In the genomic region with DNA sequence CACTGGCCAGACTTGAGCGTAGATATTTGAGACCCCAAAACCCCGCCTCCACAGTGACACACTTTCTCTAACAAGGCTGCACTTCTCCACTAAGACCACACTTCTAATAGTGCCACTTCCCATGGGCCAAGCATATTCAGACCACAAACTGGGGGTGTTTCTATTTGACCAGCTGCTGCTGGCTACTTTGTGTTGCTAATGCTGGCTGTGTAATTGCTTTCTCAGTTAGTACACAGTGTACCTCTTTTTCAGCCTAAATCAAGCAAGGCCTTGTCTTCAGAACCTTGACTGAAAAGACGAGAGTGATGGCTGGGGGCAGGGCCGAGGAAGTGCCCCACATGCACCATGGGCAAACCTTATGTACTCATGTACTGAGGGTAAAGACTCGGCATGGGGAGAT, we compare ENCODE assay signal across 13 mouse cellular contexts.
DNase-seq lines count a peak whose midpoint lies in the region; ATAC-seq and TF ChIP-seq lines count a peak whose summit lies in the region.
"Had no signal": no experiment of that assay in that cellular context is flagged by ENCODE, and none has a peak within 500 bp of the region (broad histone marks: within the 10 kb centered on the region; RNA-seq: fewer than 3 reads in every experiment).

No protein-coding gene starts in this region.

- H3K4me2 ChIP-seq in midbrain, embryonic 11.5 days = no peak overlapping the region
- no peak overlapping the region for H3K4me2 ChIP-seq in forebrain, embryonic 16.5 days (ENCODE audit: low read length)
- H3K4me2 ChIP-seq in midbrain, embryonic 16.5 days (ENCODE audit: low read length) = no peak overlapping the region
- H3K4me2 ChIP-seq: kidney, embryonic 15.5 days had no signal

- intact Hi-C loops in gastrocnemius, adult 2 months (cut with DNase I) = no loop called here

- no peak for TF ChIP-seq CTCF in gastrocnemius, adult 2 months (IDR thresholded peaks at IDR 0.05)

- no peak overlapping the region for H3K4me3 ChIP-seq in gastrocnemius, adult 2 months
- H3K4me3 ChIP-seq in midbrain, embryonic 11.5 days (ENCODE audit: low read depth, low read length) = no peak overlapping the region
- no peak overlapping the region for H3K4me3 ChIP-seq in midbrain, embryonic 10.5 days
- no peak overlapping the region for H3K4me3 ChIP-seq in forebrain, embryonic 16.5 days (replicated peaks; ENCODE audit: low read length)
- no peak overlapping the region for H3K4me3 ChIP-seq in midbrain, embryonic 16.5 days (ENCODE audit: low read depth, low read length)
- H3K4me3 ChIP-seq: kidney, embryonic 15.5 days had no signal

- H3K27me3 ChIP-seq in midbrain, embryonic 11.5 days (ENCODE audit: control insufficient read depth, insufficient read depth, low read length) = no peaks in the 10 kb centered on the region
- H3K27me3 ChIP-seq in midbrain, embryonic 10.5 days (ENCODE audit: low read depth, poor library complexity, severe bottlenecking) = no peaks in the 10 kb centered on the region
- H3K27me3 ChIP-seq in forebrain, embryonic 16.5 days (replicated peaks; ENCODE audit: control insufficient read depth, insufficient read depth, low read length) = no peaks in the 10 kb centered on the region
- no peaks in the 10 kb centered on the region for H3K27me3 ChIP-seq in midbrain, embryonic 16.5 days (ENCODE audit: control insufficient read depth, insufficient read depth, low read depth, low read length)
- H3K27me3 ChIP-seq: CH12.LX; kidney, embryonic 15.5 days had no signal

- WGBS in midbrain, embryonic 11.5 days = 81% methylated on average over 5 of the region's 5 CpGs
- 86% methylated on average over 5 of the region's 5 CpGs for WGBS in midbrain, embryonic 10.5 days
- 52% methylated on average over 5 of the region's 5 CpGs for WGBS in forebrain, embryonic 16.5 days
- 79% methylated on average over 5 of the region's 5 CpGs for WGBS in midbrain, embryonic 16.5 days

- ATAC-seq in midbrain, embryonic 11.5 days (ENCODE audit: low FRiP score) = peak; percentile 44; the same call in 1 of the 2 replicates
- ATAC-seq in forebrain, embryonic 16.5 days = peak; percentile 65
- ATAC-seq in midbrain, embryonic 16.5 days = peak; percentile 54; the same call in 1 of the 2 replicates

- no peaks in the 10 kb centered on the region for H3K9me3 ChIP-seq in midbrain, embryonic 11.5 days (ENCODE audit: control insufficient read depth, low read length)
- H3K9me3 ChIP-seq in midbrain, embryonic 10.5 days (replicated peaks) = no peaks in the 10 kb centered on the region
- H3K9me3 ChIP-seq in forebrain, embryonic 16.5 days (ENCODE audit: control insufficient read depth, low read length) = no peaks in the 10 kb centered on the region
- H3K9me3 ChIP-seq in midbrain, embryonic 16.5 days (replicated peaks; ENCODE audit: control insufficient read depth, low read length, poor library complexity, severe bottlenecking) = no peaks in the 10 kb centered on the region
- H3K9me3 ChIP-seq: kidney, embryonic 15.5 days had no signal

- H3K9ac ChIP-seq in midbrain, embryonic 11.5 days (ENCODE audit: low read length) = no peak overlapping the region
- H3K9ac ChIP-seq in forebrain, embryonic 16.5 days (replicated peaks; ENCODE audit: low read depth, low read length) = no peak overlapping the region
- H3K9ac ChIP-seq in midbrain, embryonic 16.5 days (ENCODE audit: low read depth, low read length) = no peak overlapping the region
- H3K9ac ChIP-seq: kidney, embryonic 15.5 days had no signal

- no peaks in the 10 kb centered on the region for H3K36me3 ChIP-seq in midbrain, embryonic 11.5 days (ENCODE audit: control insufficient read depth, insufficient read depth, low read length)
- H3K36me3 ChIP-seq in midbrain, embryonic 10.5 days = peaks cover 18% of the 10 kb centered on the region
- H3K36me3 ChIP-seq in forebrain, embryonic 16.5 days (ENCODE audit: control insufficient read depth, insufficient read depth) = no peaks in the 10 kb centered on the region
- no peaks in the 10 kb centered on the region for H3K36me3 ChIP-seq in midbrain, embryonic 16.5 days (ENCODE audit: control insufficient read depth, insufficient read depth, low read length)
- H3K36me3 ChIP-seq: kidney, embryonic 15.5 days had no signal

- peaks cover 6% of the 10 kb centered on the region for H3K4me1 ChIP-seq in midbrain, embryonic 11.5 days (ENCODE audit: control insufficient read depth, insufficient read depth, low read length)
- peaks cover 39% of the 10 kb centered on the region for H3K4me1 ChIP-seq in midbrain, embryonic 10.5 days
- peaks cover 13% of the 10 kb centered on the region for H3K4me1 ChIP-seq in forebrain, embryonic 16.5 days (replicated peaks; ENCODE audit: control insufficient read depth, insufficient read depth, low read length)
- H3K4me1 ChIP-seq in midbrain, embryonic 16.5 days (ENCODE audit: control insufficient read depth, insufficient read depth, low read length) = peaks cover 13% of the 10 kb centered on the region

- H3K27ac ChIP-seq in gastrocnemius, adult 2 months = peak overlapping the region; percentile 10; the same call in 1 of the 2 replicates
- H3K27ac ChIP-seq in midbrain, embryonic 11.5 days (ENCODE audit: low read depth, low read length) = peak overlapping the region; percentile 15; the same call in 1 of the 2 replicates
- no peak overlapping the region; the same call in 1 of the 2 replicates for H3K27ac ChIP-seq in midbrain, embryonic 10.5 days (replicated peaks)
- H3K27ac ChIP-seq in forebrain, embryonic 16.5 days (ENCODE audit: low read length) = no peak overlapping the region
- no peak overlapping the region for H3K27ac ChIP-seq in midbrain, embryonic 16.5 days (ENCODE audit: low read length)
- H3K27ac ChIP-seq: kidney, embryonic 15.5 days had no signal

- DNase-seq in gastrocnemius, adult 2 months = no peak
- DNase-seq in gastrocnemius, postnatal 4 days (ENCODE audit: low spot score in 2 of 2) = no peak
- no peak for DNase-seq in midbrain, embryonic 11.5 days (ENCODE audit: low spot score, missing footprints)
- no peak for DNase-seq in midbrain, embryonic 10.5 days (ENCODE audit: low spot score)
- DNase-seq in lung, postnatal 10 days = no peak
- no peak for DNase-seq in ovary, postnatal 14 days (ENCODE audit: low spot score)
- DNase-seq: gastrocnemius, postnatal 36 days; lung, adult 2 months; thymus, postnatal 4 days had no signal

Comparison
In these comparisons a context has a peak if more than half of its experiments do, and no peak if none do; other contexts are left out.
1. H3K27ac ChIP-seq: peak in gastrocnemius, adult 2 months (single experiment) and midbrain, embryonic 11.5 days (single experiment); none in midbrain, embryonic 10.5 days (single experiment), forebrain, embryonic 16.5 days (single experiment) and midbrain, embryonic 16.5 days (single experiment).
2. Peak in every context shown above with its lines, with median percentiles within 50 percentile points of each other: ATAC-seq.